Mouse (Mus musculus) neural tube, embryonic 14.5 days (tissue): Measurements from ENCODE around the gene Supt3. TPM values are rescaled to one million over a fixed set of nuclear protein-coding genes. Genes with fewer than 3 reads are reported as not detected.

Experiments
- ATAC-seq: fragments of 200-750 bp; cut with Nextera tagmentation; 2 replicates; pipeline ENCODE4 v1.8.0; 2017; ENCODE audit warnings: low read depth, mild to moderate bottlenecking, moderate TSS enrichment, moderate library complexity
- H3K27ac ChIP-seq: fragments of 300-500 bp; sonication (generic); 2 replicates; pipeline ENCODE4 v1.5.1; 2014; ENCODE audit warnings: low read depth, mild to moderate bottlenecking, control low read depth, low read length, moderate library complexity, mixed read lengths
- H3K27me3 ChIP-seq: fragments of 300-500 bp; sonication (generic); 2 replicates; pipeline ENCODE4 v1.6.1; 2014; ENCODE audit warnings: low read length; ENCODE audit not compliant: control insufficient read depth, insufficient read depth
- H3K36me3 ChIP-seq: fragments of 300-500 bp; sonication (generic); 2 replicates; pipeline ENCODE4 v1.6.1; 2014; ENCODE audit warnings: low read length, mixed read lengths; ENCODE audit not compliant: control insufficient read depth, insufficient read depth
- H3K4me1 ChIP-seq: fragments of 300-500 bp; sonication (generic); 2 replicates; pipeline ENCODE4 v1.6.1; 2014; ENCODE audit warnings: low read length; ENCODE audit not compliant: control insufficient read depth, insufficient read depth
- H3K4me2 ChIP-seq: fragments of 300-500 bp; sonication (generic); 2 replicates; pipeline ENCODE4 v1.6.1; 2014; ENCODE audit warnings: mild to moderate bottlenecking, low read depth, low read length, control low read depth
- H3K4me3 ChIP-seq: fragments of 300-500 bp; sonication (generic); 2 replicates; pipeline ENCODE4 v1.5.1; 2014; ENCODE audit warnings: low read depth, low read length, control low read depth, mixed read lengths
- H3K9ac ChIP-seq: fragments of 300-500 bp; sonication (generic); replicated peaks from 2 replicates; pipeline ENCODE4 v1.6.1; 2014; ENCODE audit warnings: low read depth, mild to moderate bottlenecking, control low read depth, low read length, mixed read lengths
- H3K9me3 ChIP-seq: fragments of 300-500 bp; sonication (generic); 2 replicates; pipeline ENCODE4 v1.6.1; 2016; ENCODE audit warnings: low read length; ENCODE audit not compliant: control insufficient read depth
- WGBS: fragments of 180-500 bp; shearing (Covaris S2); extraction: QIAGEN DNeasy Blood & Tissue Kit; methylation state at CpG from one replicate; pipeline ENCODE4 v1.1.7; 2014; 5-methylcytosine and 5-hydroxymethylcytosine counted together
- polyA plus RNA-seq: library from polyadenylated mRNA; unstranded; fragments of >200 nt; fragmentation: Nextera tagmentation; extraction: Ambion mirVana; gene quantifications from 2 replicates; pipeline ENCODE4 v1.2.1, GENCODE M21; 2014

The Supt3 gene
- polyA plus RNA-seq, 1 experiment from 2014 or later = 27.5 TPM

GRCm38 (mm10) chr17:44772576-44772975 lies 4.4 kb upstream of the Supt3 start:
- Histone ChIP-seq H3K9me3 (no peaks in the 10 kb centered on the region), H3K27me3 (no peaks in the 10 kb centered on the region), H3K4me3 (no peak overlapping the region), H3K9ac (no peak overlapping the region), H3K4me1 (no peaks in the 10 kb centered on the region), H3K36me3 (no peaks in the 10 kb centered on the region), H3K27ac (no peak overlapping the region), H3K4me2 (no peak overlapping the region)
- no peak for ATAC-seq
- 92% methylated on average over 2 of the region's 2 CpGs for WGBS

- Histone ChIP-seq H3K27me3 (no peaks in the 10 kb centered on the region), H3K9ac (peak overlapping the region; percentile 89), H3K36me3 (no peaks in the 10 kb centered on the region), H3K27ac (peak overlapping the region; percentile 84), H3K4me1 (peaks cover 5% of the 10 kb centered on the region; the same call in 1 of the 2 replicates), H3K9me3 (no peaks in the 10 kb centered on the region), H3K4me3 (peak overlapping the region; percentile 71), H3K4me2 (peak overlapping the region; percentile 48)
- peak; percentile 85 for ATAC-seq
- 1% methylated on average over 25 of the region's 35 CpGs for WGBS
These were observed 419 bp downstream of the Supt3 start for GRCm38 (mm10) chr17:44777337-44777804.

GRCm38 (mm10) chr17:44778141-44778540 lies 1.2 kb downstream of the Supt3 start:
- no peaks in the 10 kb centered on the region for H3K27me3 ChIP-seq
- H3K4me2 ChIP-seq = peak overlapping the region; percentile 48
- no peaks in the 10 kb centered on the region for H3K36me3 ChIP-seq
- H3K4me1 ChIP-seq = peaks cover 5% of the 10 kb centered on the region; the same call in 1 of the 2 replicates
- H3K27ac ChIP-seq = no peak overlapping the region
- no peak for ATAC-seq
- H3K4me3 ChIP-seq = peak overlapping the region; percentile 71
- WGBS = 62% methylated on average over 5 of the region's 5 CpGs
- H3K9ac ChIP-seq = no peak overlapping the region
- H3K9me3 ChIP-seq = no peaks in the 10 kb centered on the region

- Histone ChIP-seq H3K27me3 (no peaks in the 10 kb centered on the region), H3K9me3 (no peaks in the 10 kb centered on the region), H3K4me3 (no peak overlapping the region), H3K4me1 (peaks cover 5% of the 10 kb centered on the region; the same call in 1 of the 2 replicates), H3K9ac (no peak overlapping the region), H3K4me2 (no peak overlapping the region), H3K36me3 (no peaks in the 10 kb centered on the region), H3K27ac (no peak overlapping the region)
- 78% methylated on average over 4 of the region's 4 CpGs for WGBS
- ATAC-seq = no peak
These were observed 3.4 kb downstream of the Supt3 start for GRCm38 (mm10) chr17:44780353-44780752.

GRCm38 (mm10) chr17:44782366-44782765 lies 5.4 kb downstream of the Supt3 start:
- ATAC-seq = no peak
- 85% methylated on average over 4 of the region's 4 CpGs for WGBS

GRCm38 (mm10) chr17:44783143-44783542 lies 6.2 kb downstream of the Supt3 start:
- WGBS = 86% methylated on average over 2 of the region's 2 CpGs
- Histone ChIP-seq H3K4me2 (no peak overlapping the region), H3K4me3 (no peak overlapping the region), H3K9me3 (no peaks in the 10 kb centered on the region), H3K27ac (no peak overlapping the region), H3K27me3 (no peaks in the 10 kb centered on the region), H3K4me1 (peaks cover 2% of the 10 kb centered on the region; the same call in 1 of the 2 replicates), H3K36me3 (no peaks in the 10 kb centered on the region), H3K9ac (no peak overlapping the region)
- no peak for ATAC-seq

More at GRCm38 (mm10) chr17:44782366-44782765, 5.4 kb downstream of the Supt3 start:
- H3K4me1 ChIP-seq = peaks cover 5% of the 10 kb centered on the region; the same call in 1 of the 2 replicates
- no peak overlapping the region for H3K4me2 ChIP-seq
- H3K27me3 ChIP-seq = no peaks in the 10 kb centered on the region
- H3K4me3 ChIP-seq = no peak overlapping the region
- H3K27ac ChIP-seq = no peak overlapping the region
- H3K36me3 ChIP-seq = no peaks in the 10 kb centered on the region
- no peak overlapping the region for H3K9ac ChIP-seq
- H3K9me3 ChIP-seq = no peaks in the 10 kb centered on the region

- Histone ChIP-seq H3K27ac (no peak overlapping the region), H3K9ac (no peak overlapping the region), H3K9me3 (no peaks in the 10 kb centered on the region), H3K4me3 (no peak overlapping the region), H3K4me2 (no peak overlapping the region), H3K27me3 (no peaks in the 10 kb centered on the region), H3K4me1 (no peaks in the 10 kb centered on the region), H3K36me3 (no peaks in the 10 kb centered on the region; the same call in 1 of the 2 replicates)
- 71% methylated on average over 5 of the region's 5 CpGs for WGBS
- ATAC-seq = no peak
These were observed 12.2 kb downstream of the Supt3 start for GRCm38 (mm10) chr17:44788982-44789747.

- no peaks in the 10 kb centered on the region; the same call in 1 of the 2 replicates for H3K36me3 ChIP-seq
- no peak overlapping the region for H3K27ac ChIP-seq
- H3K4me2 ChIP-seq = no peak overlapping the region
- H3K4me3 ChIP-seq = no peak overlapping the region
- H3K9me3 ChIP-seq = no peaks in the 10 kb centered on the region
- H3K4me1 ChIP-seq = no peaks in the 10 kb centered on the region
- 94% methylated on average over 12 of the region's 12 CpGs for WGBS
- ATAC-seq = no peak
- H3K27me3 ChIP-seq = no peaks in the 10 kb centered on the region
- no peak overlapping the region for H3K9ac ChIP-seq
These were observed 15.4 kb downstream of the Supt3 start for GRCm38 (mm10) chr17:44792218-44792917.

GRCm38 (mm10) chr17:44797331-44797730 lies 20.4 kb downstream of the Supt3 start:
- H3K27me3 ChIP-seq = no peaks in the 10 kb centered on the region
- no peaks in the 10 kb centered on the region for H3K9me3 ChIP-seq
- ATAC-seq = no peak
- no peak overlapping the region for H3K4me3 ChIP-seq
- no peak overlapping the region for H3K4me2 ChIP-seq
- H3K4me1 ChIP-seq = no peaks in the 10 kb centered on the region
- no peak overlapping the region for H3K9ac ChIP-seq
- WGBS = 76% methylated on average over 3 of the region's 3 CpGs
- H3K27ac ChIP-seq = no peak overlapping the region
- H3K36me3 ChIP-seq = no peaks in the 10 kb centered on the region; the same call in 1 of the 2 replicates
